Mouse (Mus musculus) heart, embryonic 14.5 days (tissue): ENCODE data around the gene Gm6685. TPM values are rescaled to one million over a fixed set of nuclear protein-coding genes. Genes with fewer than 3 reads are reported as not detected.
"Not testable (repeated sequence)": the region's sequence is repeated elsewhere in the genome, so short reads cannot be mapped to it uniquely, and the experiment has no call there.

Experiments
- ATAC-seq: fragments of 200-750 bp; cut with Nextera tagmentation; 2 replicates; pipeline ENCODE4 v1.8.0; 2017; ENCODE audit warnings: low read depth, moderate TSS enrichment; ENCODE audit not compliant: insufficient number of reproducible peaks, insufficient read depth, low FRiP score
- H3K27ac ChIP-seq, 2 experiments: fragments of 200-500 bp in 1 of 2; fragments of 300-500 bp in 1 of 2; sonication (generic) in 1 of 2; replicated peaks in 1 of 2; 2 replicates each; pipeline ENCODE4 v1.5.1; 2012 to 2014; ENCODE audit warnings: low read depth in 2 of 2, low read length in 2 of 2, control low read depth in 1 of 2, mild to moderate bottlenecking in 1 of 2, mixed read lengths in 1 of 2; ENCODE audit not compliant: control insufficient read depth in 1 of 2, insufficient read depth in 1 of 2
- H3K27me3 ChIP-seq: fragments of 300-500 bp; sonication (generic); 2 replicates; pipeline ENCODE4 v1.6.1; 2014; ENCODE audit warnings: mild to moderate bottlenecking, low read length, control low read depth; ENCODE audit not compliant: control insufficient read depth, insufficient read depth
- H3K36me3 ChIP-seq: fragments of 300-500 bp; sonication (generic); 2 replicates; pipeline ENCODE4 v1.6.1; 2014; ENCODE audit warnings: mild to moderate bottlenecking, control low read depth, low read length, mixed read lengths; ENCODE audit not compliant: control insufficient read depth, insufficient read depth
- H3K4me1 ChIP-seq, 2 experiments: fragments of 200-500 bp in 1 of 2; fragments of 300-500 bp in 1 of 2; sonication (generic) in 1 of 2; 2 replicates each; pipeline ENCODE4 v1.6.1; 2012 to 2014; ENCODE audit warnings: low read length in 2 of 2, control low read depth in 1 of 2, mixed read lengths in 1 of 2; ENCODE audit not compliant: control insufficient read depth in 2 of 2, insufficient read depth in 2 of 2
- H3K4me2 ChIP-seq: fragments of 300-500 bp; sonication (generic); 2 replicates; pipeline ENCODE4 v1.6.1; 2014; ENCODE audit warnings: mild to moderate bottlenecking, low read length
- H3K4me3 ChIP-seq, 2 experiments: fragments of 200-500 bp in 1 of 2; fragments of 300-500 bp in 1 of 2; sonication (generic) in 1 of 2; 2 replicates each; pipeline ENCODE4 v1.5.1; 2012 to 2014; ENCODE audit warnings: low read length in 2 of 2, mild to moderate bottlenecking in 2 of 2, control low read depth in 1 of 2, low read depth in 1 of 2, moderate library complexity in 1 of 2; ENCODE audit not compliant: control insufficient read depth in 1 of 2, insufficient read depth in 1 of 2
- H3K9ac ChIP-seq: fragments of 300-500 bp; sonication (generic); 2 replicates; pipeline ENCODE4 v1.6.1; 2014; ENCODE audit warnings: mild to moderate bottlenecking, low read length
- H3K9me3 ChIP-seq: fragments of 300-500 bp; sonication (generic); 2 replicates; pipeline ENCODE4 v1.6.1; 2016; ENCODE audit warnings: low read length, control low read depth; ENCODE audit not compliant: control insufficient read depth
- WGBS: fragments of 180-500 bp; shearing (Covaris S2); extraction: QIAGEN DNeasy Blood & Tissue Kit; methylation state at CpG from one replicate; pipeline ENCODE4 v1.1.7; 2014; 5-methylcytosine and 5-hydroxymethylcytosine counted together
- polyA plus RNA-seq: library from polyadenylated mRNA; unstranded; fragments of >200 nt; fragmentation: Nextera tagmentation; extraction: Ambion mirVana; gene quantifications from 2 replicates; pipeline ENCODE4 v1.2.1, GENCODE M21; 2014

Gm6685 gene
- not detected in 2 replicates for polyA plus RNA-seq

GRCm38 (mm10) chr11:28339224-28340150 is at the start of gene Gm6685:
Gene Gm6685, minus strand, starts transcription at chr11:28339867.
- WGBS, result 86% methylated on average over 41 of the region's 45 CpGs
- not testable (repeated sequence) for H3K4me3 ChIP-seq, H3K36me3 ChIP-seq, H3K9ac ChIP-seq, H3K4me1 ChIP-seq, ATAC-seq, H3K27me3 ChIP-seq, H3K27ac ChIP-seq, H3K4me2 ChIP-seq, H3K9me3 ChIP-seq

GRCm38 (mm10) chr11:28375891-28376290 is 36.2 kb upstream of the Gm6685 start:
- Histone ChIP-seq H3K9ac (no peak overlapping the region), H3K4me2 (no peak overlapping the region), H3K9me3 (no peaks in the 10 kb centered on the region), H3K4me3 (no peak overlapping the region), H3K27me3 (no peaks in the 10 kb centered on the region), H3K36me3 (no peaks in the 10 kb centered on the region), H3K4me1 (no peaks in the 10 kb centered on the region), H3K27ac (no peak overlapping the region)
- ATAC-seq, result no peak

GRCm38 (mm10) chr11:28374636-28375035 is 35.0 kb upstream of the Gm6685 start:
- no peak overlapping the region for H3K9ac ChIP-seq
- H3K4me1 ChIP-seq, result no peaks in the 10 kb centered on the region
- no peak for ATAC-seq
- H3K27ac ChIP-seq, result no peak overlapping the region
- no peaks in the 10 kb centered on the region for H3K36me3 ChIP-seq
- H3K4me3 ChIP-seq, result no peak overlapping the region
- H3K27me3 ChIP-seq, result no peaks in the 10 kb centered on the region
- no peaks in the 10 kb centered on the region for H3K9me3 ChIP-seq
- H3K4me2 ChIP-seq, result no peak overlapping the region

- not testable (repeated sequence) for H3K9me3 ChIP-seq, H3K4me1 ChIP-seq, H3K36me3 ChIP-seq, H3K4me2 ChIP-seq, ATAC-seq, H3K27me3 ChIP-seq, H3K27ac ChIP-seq, H3K9ac ChIP-seq, H3K4me3 ChIP-seq
- 69% methylated on average over 5 of the region's 5 CpGs for WGBS
Measured at GRCm38 (mm10) chr11:28371381-28371780, 31.7 kb upstream of the Gm6685 start.

GRCm38 (mm10) chr11:28365929-28366244 is 26.2 kb upstream of the Gm6685 start:
- Histone ChIP-seq H3K4me3 (peak overlapping the region; percentile 42 to 47; a peak in 3 of 4 replicates), H3K27ac (no peak overlapping the region), H3K36me3 (no peaks in the 10 kb centered on the region), H3K27me3 (no peaks in the 10 kb centered on the region), H3K4me2 (peak overlapping the region; percentile 70), H3K9ac (peak overlapping the region; percentile 70), H3K9me3 (no peaks in the 10 kb centered on the region), H3K4me1 (peaks cover 0 to 3% of the 10 kb centered on the region in 2 experiments; a peak in 1 of 4 replicates)
- no peak for ATAC-seq
- 39% methylated on average over 2 of the region's 2 CpGs for WGBS

GRCm38 (mm10) chr11:28365209-28365928 is 25.7 kb upstream of the Gm6685 start:
- Histone ChIP-seq H3K9ac (peak overlapping the region; percentile 70), H3K4me1 (peaks cover 0 to 3% of the 10 kb centered on the region in 2 experiments; a peak in 1 of 4 replicates), H3K36me3 (no peaks in the 10 kb centered on the region), H3K4me2 (peak overlapping the region; percentile 70), H3K4me3 (peak overlapping the region; percentile 42 to 47), H3K9me3 (no peaks in the 10 kb centered on the region), H3K27ac (no peak overlapping the region), H3K27me3 (no peaks in the 10 kb centered on the region)
- peak; percentile 69; the same call in 1 of the 2 replicates for ATAC-seq
- WGBS, result 6% methylated on average over 26 of the region's 26 CpGs

- no peak overlapping the region for H3K4me3 ChIP-seq
- no peaks in the 10 kb centered on the region for H3K4me1 ChIP-seq
- no peaks in the 10 kb centered on the region for H3K9me3 ChIP-seq
- no peak for ATAC-seq
- H3K27ac ChIP-seq, result no peak overlapping the region
- H3K27me3 ChIP-seq, result no peaks in the 10 kb centered on the region
- no peaks in the 10 kb centered on the region for H3K36me3 ChIP-seq
- WGBS, result 77% methylated on average over 2 of the region's 2 CpGs
- no peak overlapping the region for H3K9ac ChIP-seq
- no peak overlapping the region for H3K4me2 ChIP-seq
Measured at GRCm38 (mm10) chr11:28343465-28343864, 3.8 kb upstream of the Gm6685 start.
